ENCODE assay signal across 13 mouse cellular contexts in genomic region chr11:109554443-109554842, GRCm38 (mm10). TPM values are rescaled to one million over a fixed set of nuclear protein-coding genes. Genes with fewer than 3 reads are reported as not detected.
DNase-seq lines count a peak whose midpoint lies in the region; ATAC-seq and TF ChIP-seq lines count a peak whose summit lies in the region.
"Had no signal": no experiment of that assay in that cellular context is flagged by ENCODE, and none has a peak within 500 bp of the region (broad histone marks: within the 10 kb centered on the region; RNA-seq: fewer than 3 reads in every experiment).

No protein-coding gene starts in this region.

- no peak for ATAC-seq in kidney, embryonic 15.5 days (replicated peaks; ENCODE audit: low FRiP score)
- ATAC-seq in liver, postnatal 0 days: no peak
- ATAC-seq in midbrain, embryonic 13.5 days: no peak
- ATAC-seq: hindbrain, embryonic 16.5 days had no signal

- no peaks in the 10 kb centered on the region for H3K27me3 ChIP-seq in kidney, embryonic 15.5 days
- H3K27me3 ChIP-seq in liver, postnatal 0 days (ENCODE audit: insufficient read depth, low read length): no peaks in the 10 kb centered on the region
- H3K27me3 ChIP-seq in midbrain, embryonic 13.5 days: no peaks in the 10 kb centered on the region

- no peaks in the 10 kb centered on the region for H3K36me3 ChIP-seq in kidney, embryonic 15.5 days
- no peaks in the 10 kb centered on the region for H3K36me3 ChIP-seq in liver, postnatal 0 days (replicated peaks; ENCODE audit: insufficient read depth, low read length)
- no peaks in the 10 kb centered on the region for H3K36me3 ChIP-seq in midbrain, embryonic 13.5 days
- H3K36me3 ChIP-seq: forebrain, embryonic 10.5 days had no signal

- no peak for TF ChIP-seq EP300 in liver, postnatal 0 days (IDR thresholded peaks at IDR 0.05; ENCODE audit: low read depth)

- DNase-seq in kidney, postnatal 14 days: peak; percentile 23
- DNase-seq in NIH3T3 (ENCODE audit: low read depth): peak; percentile 36
- DNase-seq in induced T-regulatory cell, adult 2 months (ENCODE audit: low read depth): peak; percentile 17
- no peak for DNase-seq in liver, postnatal 0 days
- no peak for DNase-seq in gastrocnemius, postnatal 14 days
- no peak for DNase-seq in left cerebral cortex, postnatal 10 days (ENCODE audit: extremely low spot score in 1 of 2, low spot score in 2 of 2)
- DNase-seq: cerebellum, adult 18-20 months; gastrocnemius, postnatal 36 days; retina, postnatal 1 day had no signal

- no peak for TF ChIP-seq CTCF in liver, postnatal 0 days (IDR thresholded peaks at IDR 0.05; ENCODE audit: low read depth)

- no peak overlapping the region for H3K4me3 ChIP-seq in kidney, embryonic 15.5 days (replicated peaks)
- no peak overlapping the region for H3K4me3 ChIP-seq in liver, postnatal 0 days (ENCODE audit: low read depth, low read length)
- H3K4me3 ChIP-seq in midbrain, embryonic 13.5 days (replicated peaks): no peak overlapping the region
- H3K4me3 ChIP-seq: forebrain, embryonic 10.5 days had no signal

- no peak overlapping the region for H3K9ac ChIP-seq in kidney, embryonic 15.5 days
- H3K9ac ChIP-seq in liver, postnatal 0 days (replicated peaks): no peak overlapping the region; the same call in 1 of the 2 replicates
- no peak overlapping the region for H3K9ac ChIP-seq in midbrain, embryonic 13.5 days (replicated peaks)

- no peak overlapping the region for H3K27ac ChIP-seq in kidney, embryonic 15.5 days
- H3K27ac ChIP-seq in liver, postnatal 0 days (ENCODE audit: low read depth): peak overlapping the region; percentile 61
- no peak overlapping the region for H3K27ac ChIP-seq in midbrain, embryonic 13.5 days
- H3K27ac ChIP-seq: forebrain, embryonic 10.5 days had no signal

- intact Hi-C loops in gastrocnemius, postnatal 14 days (cut with DNase I; ENCODE audit: low total_unique reads): no loop called here
- intact Hi-C loops in left cerebral cortex, postnatal 10 days (cut with DNase I): no loop called here

- 52% methylated on average over 3 of the region's 3 CpGs for WGBS in kidney, embryonic 15.5 days
- WGBS in liver, postnatal 0 days (ENCODE audit: insufficient replicate concordance): 51% methylated on average over 3 of the region's 3 CpGs
- WGBS in midbrain, embryonic 13.5 days: 48% methylated on average over 3 of the region's 3 CpGs

- H3K4me2 ChIP-seq in kidney, embryonic 15.5 days: no peak overlapping the region
- H3K4me2 ChIP-seq in liver, postnatal 0 days (ENCODE audit: low read depth, low read length): no peak overlapping the region
- H3K4me2 ChIP-seq in midbrain, embryonic 13.5 days (replicated peaks): no peak overlapping the region

- H3K9me3 ChIP-seq in kidney, embryonic 15.5 days (replicated peaks): no peaks in the 10 kb centered on the region
- H3K9me3 ChIP-seq in liver, postnatal 0 days (ENCODE audit: low read length): no peaks in the 10 kb centered on the region
- no peaks in the 10 kb centered on the region for H3K9me3 ChIP-seq in midbrain, embryonic 13.5 days
- H3K9me3 ChIP-seq: forebrain, embryonic 10.5 days had no signal

- peaks cover 14% of the 10 kb centered on the region; the same call in 1 of the 2 replicates for H3K4me1 ChIP-seq in kidney, embryonic 15.5 days
- peaks cover 49% of the 10 kb centered on the region for H3K4me1 ChIP-seq in liver, postnatal 0 days (ENCODE audit: insufficient read depth)
- H3K4me1 ChIP-seq in midbrain, embryonic 13.5 days (replicated peaks): no peaks in the 10 kb centered on the region
- H3K4me1 ChIP-seq: forebrain, embryonic 10.5 days had no signal

RNA-seq across cellular contexts. Expression of gene Wipi1, which starts 57.3 kb away (rescaled TPM):
- polyA plus RNA-seq in kidney, embryonic 15.5 days (2015; fragmentation: Nextera tagmentation; extraction: Ambion mirVana): 35.0 and 35.5 TPM in 2 replicates
- polyA plus RNA-seq in liver, postnatal 0 days (2015; fragmentation: Nextera tagmentation; extraction: Ambion mirVana): 17.6 TPM in 2 replicates
- total RNA-seq in gastrocnemius, postnatal 14 days (2021): 10 to 100 TPM; 59.7 to 62.2 TPM
- polyA plus RNA-seq in midbrain, embryonic 13.5 days (2015; fragmentation: Nextera tagmentation; extraction: Ambion mirVana): 12.2 and 12.8 TPM in 2 replicates
- 10 to 100 TPM; 17.2 to 17.5 TPM for total RNA-seq in left cerebral cortex, postnatal 10 days (2021)

Comparison
In these comparisons a context has a peak if more than half of its experiments do, and no peak if none do; other contexts are left out.
1. DNase-seq: peak in kidney, postnatal 14 days (single experiment), NIH3T3 (single experiment) and induced T-regulatory cell, adult 2 months (single experiment); none in liver, postnatal 0 days (single experiment), gastrocnemius, postnatal 14 days (single experiment) and left cerebral cortex, postnatal 10 days (0 of 2).